Mouse (Mus musculus): Measurements from ENCODE around the gene Gm6526. TPM values are rescaled to one million over a fixed set of nuclear protein-coding genes. Genes with fewer than 3 reads are reported as not detected.
A peak's percentile ranks its signal among the peaks of the same experiment; 100 is the strongest.
"Not testable (repeated sequence)": the region's sequence is repeated elsewhere in the genome, so short reads cannot be mapped to it uniquely, and the experiment has no call there.

The Gm6526 gene
- polyA plus RNA-seq (2016; fragmentation: Nextera tagmentation; extraction: Ambion mirVana): not detected in 2 replicates

DNA sequence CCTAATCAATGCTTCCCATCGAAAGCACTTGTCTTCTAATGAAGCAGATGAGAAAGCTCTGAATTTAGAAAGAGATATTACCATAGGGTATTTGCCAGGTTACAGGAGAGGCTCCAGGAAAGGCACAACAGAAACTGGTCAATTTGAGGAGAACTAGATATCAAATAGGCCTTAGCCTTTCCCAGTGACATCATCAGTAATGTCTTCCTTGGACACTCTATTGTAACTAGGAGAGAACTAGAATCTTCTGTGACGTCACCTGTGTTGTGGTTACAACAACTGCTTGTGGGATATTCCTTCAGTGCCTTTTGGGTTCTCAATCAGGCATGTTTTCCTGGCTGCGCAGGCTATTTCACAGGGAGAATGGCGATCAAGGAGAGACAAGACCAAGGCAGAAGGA lies at the start of gene Gm6526:
Gene Gm6526 (plus strand): TSS at position 301 of the 400 bp plus-strand sequence.
- DNase-seq (ENCODE audit: extremely low spot score, low spot score); H3K27me3 ChIP-seq (ENCODE audit: poor library complexity, severe bottlenecking); H3K4me1 ChIP-seq; H3K27ac ChIP-seq; H3K36me3 ChIP-seq (replicated peaks); H3K9me3 ChIP-seq; H3K4me3 ChIP-seq: not testable (repeated sequence)
- 85% methylated on average over 4 of the region's 4 CpGs for WGBS

DNA sequence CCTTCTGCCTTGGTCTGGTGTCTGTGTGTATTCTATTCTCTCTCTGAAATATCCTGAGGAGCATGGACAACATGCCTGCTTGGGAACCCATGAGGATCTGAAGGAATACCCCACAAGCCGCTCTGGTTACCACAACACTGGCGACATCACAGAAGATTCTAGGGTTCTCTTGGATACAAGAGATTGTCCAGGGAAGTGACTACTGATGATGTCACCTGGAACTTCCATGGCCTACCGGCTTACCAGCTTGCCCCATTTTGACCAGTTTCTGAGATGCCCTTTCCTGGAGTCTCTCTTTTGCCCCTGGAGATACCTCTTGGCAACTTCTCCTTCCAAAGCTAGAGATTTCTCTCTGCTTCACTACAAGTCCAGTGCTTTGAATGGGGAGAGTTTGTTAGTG lies 20.3 kb upstream of the Gm6526 start, which contains the start of gene Gm16506:
Gene Gm16506 (minus strand): TSS at position 101 of the 400 bp plus-strand sequence.
- not testable (repeated sequence) for H3K4me3 ChIP-seq; H3K27me3 ChIP-seq (ENCODE audit: poor library complexity, severe bottlenecking); H3K9me3 ChIP-seq; DNase-seq (ENCODE audit: extremely low spot score, low spot score); H3K27ac ChIP-seq; H3K36me3 ChIP-seq (replicated peaks); H3K4me1 ChIP-seq
- 92% methylated on average over 3 of the region's 3 CpGs for WGBS

DNA sequence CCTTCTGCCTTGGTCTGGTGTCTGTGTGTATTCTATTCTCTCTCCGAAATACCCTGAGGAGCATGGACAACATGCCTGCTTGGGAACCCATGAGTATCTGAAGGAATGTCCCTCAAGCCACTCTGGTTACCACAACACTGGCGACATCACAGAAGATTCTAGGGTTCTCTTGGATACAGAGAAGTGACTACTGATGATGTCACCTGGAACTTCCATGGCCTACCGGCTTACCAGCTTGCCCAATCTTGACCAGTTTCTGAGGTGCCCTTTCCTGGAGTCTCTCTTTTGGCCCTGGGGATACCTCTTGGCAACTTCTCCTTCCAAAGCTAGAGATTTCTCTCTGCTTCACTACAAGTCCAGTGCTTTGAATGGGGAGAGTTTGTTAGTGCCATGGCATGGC lies 37.0 kb downstream of the Gm6526 start, which contains the start of gene Gm8180:
Gene Gm8180 (minus strand): TSS at position 101 of the 400 bp plus-strand sequence.
- 92% methylated on average over 3 of the region's 3 CpGs for WGBS
- not testable (repeated sequence) for H3K4me1 ChIP-seq; H3K27me3 ChIP-seq (ENCODE audit: poor library complexity, severe bottlenecking); H3K27ac ChIP-seq; H3K4me3 ChIP-seq; H3K9me3 ChIP-seq; H3K36me3 ChIP-seq (replicated peaks); DNase-seq (ENCODE audit: extremely low spot score, low spot score)

DNA sequence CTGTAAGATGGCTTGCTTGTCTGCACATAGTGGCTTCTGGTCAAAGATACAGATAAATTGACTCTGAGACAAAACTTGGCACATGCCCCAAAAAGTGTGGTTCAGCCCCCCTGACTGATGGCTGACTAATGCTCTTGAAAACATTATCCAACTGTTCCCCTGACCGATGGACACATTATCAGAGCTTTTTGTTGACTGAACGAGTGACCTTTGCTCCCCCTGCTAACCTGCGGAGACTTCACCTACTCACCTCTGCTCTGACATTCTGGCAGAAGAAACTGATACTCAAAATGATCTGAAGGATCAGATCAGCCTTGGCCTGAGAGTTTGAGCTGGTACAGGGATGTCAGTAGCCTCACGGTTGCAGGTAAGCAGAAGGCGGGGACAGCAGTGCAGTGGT lies 46.1 kb downstream of the Gm6526 start:
- not testable (repeated sequence) for H3K27ac ChIP-seq; H3K4me3 ChIP-seq; DNase-seq (ENCODE audit: extremely low spot score, low spot score); H3K27me3 ChIP-seq (ENCODE audit: poor library complexity, severe bottlenecking); H3K9me3 ChIP-seq; H3K36me3 ChIP-seq (replicated peaks)
- 84% methylated on average over 5 of the region's 5 CpGs for WGBS
- H3K4me1 ChIP-seq: peaks cover 10% of the 10 kb centered on the region

DNA sequence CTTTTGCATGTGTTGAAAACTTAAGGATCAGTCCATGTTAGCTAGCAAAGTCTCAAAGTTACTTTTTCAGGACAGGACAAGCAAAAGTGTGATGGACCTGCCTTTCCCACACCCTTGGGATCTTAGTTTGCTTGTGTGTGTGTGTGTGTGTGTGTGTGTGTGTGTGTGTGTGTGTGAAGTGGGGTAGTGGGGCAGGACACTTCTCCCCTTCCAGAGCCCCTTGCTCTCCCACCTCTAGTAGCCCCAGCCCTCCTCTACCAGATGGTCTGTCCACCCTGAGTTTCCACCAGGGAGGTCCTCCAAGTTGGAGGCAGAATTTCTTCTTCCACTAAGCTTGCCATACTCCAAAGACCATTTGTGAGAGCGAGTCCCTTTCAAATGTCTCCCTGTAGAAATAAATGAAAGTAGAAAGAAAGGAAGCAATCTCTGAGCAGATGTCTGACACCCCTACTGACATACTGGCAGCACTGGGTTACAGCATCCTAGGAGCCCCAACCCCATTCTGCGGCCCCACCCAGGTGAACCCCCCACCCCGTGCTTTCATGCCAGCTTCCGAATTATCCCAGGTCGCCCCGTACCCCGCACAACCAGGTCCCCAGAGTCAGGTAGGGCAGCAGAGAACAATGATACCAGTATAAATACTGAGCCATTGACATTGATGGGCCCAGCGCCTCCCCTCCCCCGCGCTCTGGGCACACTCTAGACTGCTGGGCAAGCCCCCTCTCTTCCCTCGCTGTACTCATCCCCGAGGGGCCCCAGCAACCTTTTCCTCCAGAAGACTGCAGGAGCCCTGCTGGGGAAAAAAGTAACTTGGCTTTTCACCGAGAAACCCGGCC lies 48.6 kb downstream of the Gm6526 start:
- no peak for DNase-seq (ENCODE audit: extremely low spot score, low spot score)
- Histone ChIP-seq H3K9me3 (no peaks in the 10 kb centered on the region), H3K27ac (no peak overlapping the region), H3K36me3 (replicated peaks) (no peaks in the 10 kb centered on the region), H3K4me3 (peak overlapping the region; percentile 37), H3K4me1 (peaks cover 10% of the 10 kb centered on the region), H3K27me3 (ENCODE audit: poor library complexity, severe bottlenecking) (no peaks in the 10 kb centered on the region)
- WGBS: 22% methylated on average over 14 of the region's 14 CpGs

DNA sequence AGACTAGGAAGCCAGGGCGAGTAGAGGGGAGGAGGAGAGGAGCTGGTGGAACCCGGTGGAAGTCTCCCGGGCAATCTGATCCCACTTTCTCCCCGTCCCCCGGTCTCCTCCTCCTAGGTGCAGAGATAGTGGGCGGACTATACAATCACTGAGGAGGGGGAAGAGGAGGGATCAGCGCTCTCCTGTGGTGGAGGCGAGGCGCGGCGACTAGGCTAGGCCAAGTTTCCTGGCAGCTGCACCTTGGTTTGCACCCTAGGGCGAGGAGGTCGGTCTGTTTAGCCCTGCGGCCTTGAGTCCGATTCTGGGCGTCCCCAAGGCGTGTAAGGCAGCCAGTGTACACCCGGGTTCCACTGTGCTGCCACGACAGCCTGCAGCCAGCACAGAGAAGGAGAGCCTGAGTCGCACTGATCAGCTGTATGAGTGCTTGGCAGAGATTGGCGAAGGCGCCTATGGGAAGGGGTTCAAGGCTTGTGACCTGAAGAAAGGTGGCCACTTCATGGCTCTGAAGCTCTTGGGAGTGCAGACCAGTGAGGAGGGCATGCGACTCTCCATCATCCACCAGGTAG lies 49.3 kb downstream of the Gm6526 start:
- H3K27ac ChIP-seq; H3K27me3 ChIP-seq (ENCODE audit: poor library complexity, severe bottlenecking); H3K9me3 ChIP-seq; H3K36me3 ChIP-seq (replicated peaks): not testable (repeated sequence)
- Histone ChIP-seq H3K4me1 (peaks cover 10% of the 10 kb centered on the region), H3K4me3 (peak overlapping the region; percentile 37)
- 11% methylated on average over 23 of the region's 23 CpGs for WGBS
- peak; percentile 14 for DNase-seq (ENCODE audit: extremely low spot score, low spot score)

DNA sequence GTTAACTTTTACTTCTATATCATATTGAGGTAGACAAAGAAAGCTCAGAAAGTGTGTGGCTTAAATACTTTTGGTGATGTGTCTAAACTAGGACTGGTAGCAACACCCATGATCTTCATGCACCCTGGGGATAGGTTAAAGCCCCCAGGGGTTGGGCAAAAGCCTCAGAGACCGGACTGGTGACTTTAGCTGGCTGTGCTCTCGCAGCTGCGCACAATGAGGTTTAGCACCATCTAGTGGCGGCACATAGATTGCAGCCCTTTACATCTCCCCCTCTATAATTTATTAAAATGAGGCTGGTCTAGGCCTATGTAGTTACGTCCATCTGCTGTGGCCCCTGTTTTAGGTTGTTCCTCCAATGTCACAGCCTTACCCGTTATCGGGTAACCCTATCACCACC lies 56.8 kb downstream of the Gm6526 start:
- WGBS: 15% methylated on average over 7 of the region's 7 CpGs
- DNase-seq (ENCODE audit: extremely low spot score, low spot score); H3K27me3 ChIP-seq (ENCODE audit: poor library complexity, severe bottlenecking): not testable (repeated sequence)

More for the DNA sequence above, 56.8 kb downstream of the Gm6526 start:
- not testable (repeated sequence) for H3K9me3 ChIP-seq; H3K36me3 ChIP-seq (replicated peaks); H3K4me1 ChIP-seq; H3K4me3 ChIP-seq; H3K27ac ChIP-seq

Other genes with a start within 250 kb of the Gm6526 start
- not detected in 2 replicates for gene Gm5799, start 204.3 kb upstream of the Gm6526 start, polyA plus RNA-seq (2016; fragmentation: Nextera tagmentation; extraction: Ambion mirVana)
- not detected in 2 replicates for gene Gm17654, start 168.7 kb upstream of the Gm6526 start, polyA plus RNA-seq (2016; fragmentation: Nextera tagmentation; extraction: Ambion mirVana)
- gene Gm10375, start 139.9 kb upstream of the Gm6526 start, polyA plus RNA-seq (2016; fragmentation: Nextera tagmentation; extraction: Ambion mirVana): not detected in 2 replicates
- gene Gm8165, start 70.7 kb upstream of the Gm6526 start, polyA plus RNA-seq (2016; fragmentation: Nextera tagmentation; extraction: Ambion mirVana): not detected in 2 replicates
- gene Gm7324, start 50.0 kb upstream of the Gm6526 start, polyA plus RNA-seq (2016; fragmentation: Nextera tagmentation; extraction: Ambion mirVana): 1.4 and 1.6 TPM in 2 replicates
- gene Gm16506, start 20.4 kb upstream of the Gm6526 start, polyA plus RNA-seq (2016; fragmentation: Nextera tagmentation; extraction: Ambion mirVana): not detected in 2 replicates
- not detected in 2 replicates for gene Gm8180, start 36.9 kb downstream of the Gm6526 start, polyA plus RNA-seq (2016; fragmentation: Nextera tagmentation; extraction: Ambion mirVana)
- gene Ear1, start 127.7 kb downstream of the Gm6526 start, polyA plus RNA-seq (2016; fragmentation: Nextera tagmentation; extraction: Ambion mirVana): not detected in 2 replicates
- gene Ear10, start 175.7 kb downstream of the Gm6526 start, polyA plus RNA-seq (2016; fragmentation: Nextera tagmentation; extraction: Ambion mirVana): not detected in 2 replicates
- 4.7 and 5.5 TPM in 2 replicates for gene Gm8113, start 177.5 kb downstream of the Gm6526 start, polyA plus RNA-seq (2016; fragmentation: Nextera tagmentation; extraction: Ambion mirVana)
- gene Ang5, start 209.2 kb downstream of the Gm6526 start, polyA plus RNA-seq (2016; fragmentation: Nextera tagmentation; extraction: Ambion mirVana): not detected in 2 replicates